Mouse (Mus musculus) embryo, embryonic 11 days (tissue): ENCODE data around the gene Aurkaip1.

Experiments used
- DNase-seq: peaks from one replicate; pipeline ENCODE4 v3.0.0-alpha.2; 2015

Gene Aurkaip1

GRCm38 (mm10) chr4:155853421-155853820 is 22.3 kb downstream of the Aurkaip1 start:
- DNase-seq = no peak

- no peak for DNase-seq
Measured at GRCm38 (mm10) chr4:155854991-155855390, 23.9 kb downstream of the Aurkaip1 start.

GRCm38 (mm10) chr4:155856071-155856470 is 25.0 kb downstream of the Aurkaip1 start:
- DNase-seq = no peak

- no peak for DNase-seq
Measured at GRCm38 (mm10) chr4:155856881-155857280, 25.8 kb downstream of the Aurkaip1 start.

- DNase-seq = peak; percentile 85
Measured at GRCm38 (mm10) chr4:155859318-155859717, 28.2 kb downstream of the Aurkaip1 start.

GRCm38 (mm10) chr4:155861787-155862186 is 30.7 kb downstream of the Aurkaip1 start:
- no peak for DNase-seq

- no peak for DNase-seq
Measured at GRCm38 (mm10) chr4:155863001-155863400, 31.9 kb downstream of the Aurkaip1 start, which contains the start of gene Tas1r3. Tas1r3 (minus strand) TSS chr4:155863362.

- DNase-seq = no peak
Measured at GRCm38 (mm10) chr4:155868614-155869298, 37.7 kb downstream of the Aurkaip1 start.

- DNase-seq = peak; percentile 97
Measured at GRCm38 (mm10) chr4:155869317-155870033, 38.4 kb downstream of the Aurkaip1 start, which contains the start of the genes Cptp and Ints11. Cptp (minus strand) TSS chr4:155869440. Ints11 (plus strand) TSS chr4:155869546.

- DNase-seq = no peak
Measured at GRCm38 (mm10) chr4:155871404-155871803, 40.3 kb downstream of the Aurkaip1 start.
